Mouse (Mus musculus) stomach, embryonic 16.5 days (tissue): ENCODE measurements at regions not wholly inside any gene's neighbourhood (a gene's known extent, or its start where the extent isn't known, plus 50 kb on each side); places are given as distances from the start of the nearest gene placed in this dataset.
"Not testable (repeated sequence)": the region's sequence is repeated elsewhere in the genome, so short reads cannot be mapped to it uniquely, and the experiment has no call there.

Experiments used
- ATAC-seq: fragments of 200-750 bp; cut with Nextera tagmentation; 2 replicates; pipeline ENCODE4 v1.8.0; 2017; ENCODE audit warnings: moderate number of reproducible peaks, moderate TSS enrichment; ENCODE audit not compliant: insufficient read depth, low FRiP score
- H3K27ac ChIP-seq: fragments of 300-500 bp; sonication (generic); 2 replicates; pipeline ENCODE4 v1.5.1; 2014; ENCODE audit warnings: low read length
- H3K27me3 ChIP-seq: fragments of 300-500 bp; sonication (generic); 2 replicates; pipeline ENCODE4 v1.6.1; 2014; ENCODE audit warnings: low read length, control low read depth, mixed read lengths; ENCODE audit not compliant: control insufficient read depth, insufficient read depth
- H3K36me3 ChIP-seq: fragments of 300-500 bp; sonication (generic); 2 replicates; pipeline ENCODE4 v1.6.1; 2014; ENCODE audit warnings: low read length; ENCODE audit not compliant: control insufficient read depth, insufficient read depth
- H3K4me1 ChIP-seq: fragments of 300-500 bp; sonication (generic); 2 replicates; pipeline ENCODE4 v1.6.1; 2014; ENCODE audit warnings: low read length, control low read depth, mixed read lengths; ENCODE audit not compliant: control insufficient read depth, insufficient read depth
- H3K4me2 ChIP-seq: fragments of 300-500 bp; sonication (generic); 2 replicates; pipeline ENCODE4 v1.6.1; 2014; ENCODE audit warnings: low read depth, low read length, mixed read lengths
- H3K4me3 ChIP-seq: fragments of 300-500 bp; sonication (generic); replicated peaks from 2 replicates; pipeline ENCODE4 v1.5.1; 2014; ENCODE audit warnings: mild to moderate bottlenecking, low read length
- H3K9ac ChIP-seq: fragments of 300-500 bp; sonication (generic); 2 replicates; pipeline ENCODE4 v1.6.1; 2014; ENCODE audit warnings: low read length
- H3K9me3 ChIP-seq: fragments of 300-500 bp; sonication (generic); replicated peaks from 2 replicates; pipeline ENCODE4 v1.6.1; 2016; ENCODE audit warnings: low read length, control low read depth; ENCODE audit not compliant: control insufficient read depth
- WGBS: fragments of 180-500 bp; shearing (Covaris S2); extraction: QIAGEN DNeasy Blood & Tissue Kit; methylation state at CpG from one replicate; pipeline ENCODE4 v1.1.7; 2014; 5-methylcytosine and 5-hydroxymethylcytosine counted together

GRCm38 (mm10) chr13:20039590-20039989 is 50.8 kb upstream of the Elmo1 start:
- H3K4me3 ChIP-seq = no peak overlapping the region
- no peaks in the 10 kb centered on the region for H3K4me1 ChIP-seq
- no peak overlapping the region for H3K4me2 ChIP-seq
- ATAC-seq = no peak
- no peak overlapping the region for H3K9ac ChIP-seq
- no peak overlapping the region for H3K27ac ChIP-seq
- no peaks in the 10 kb centered on the region for H3K36me3 ChIP-seq
- H3K27me3 ChIP-seq = no peaks in the 10 kb centered on the region
- WGBS = 94% methylated on average over 7 of the region's 7 CpGs
- H3K9me3 ChIP-seq = no peaks in the 10 kb centered on the region

GRCm38 (mm10) chr13:20038463-20038862 is 51.9 kb upstream of the Elmo1 start:
- no peak overlapping the region for H3K9ac ChIP-seq
- no peaks in the 10 kb centered on the region for H3K9me3 ChIP-seq
- no peak for ATAC-seq
- no peak overlapping the region for H3K4me3 ChIP-seq
- no peaks in the 10 kb centered on the region for H3K36me3 ChIP-seq
- no peak overlapping the region for H3K4me2 ChIP-seq
- no peaks in the 10 kb centered on the region for H3K27me3 ChIP-seq
- H3K27ac ChIP-seq = no peak overlapping the region
- 34% methylated on average over 11 of the region's 11 CpGs for WGBS
- H3K4me1 ChIP-seq = no peaks in the 10 kb centered on the region

- no peak overlapping the region for H3K27ac ChIP-seq
- H3K4me2 ChIP-seq = no peak overlapping the region
- ATAC-seq = no peak
- H3K4me1 ChIP-seq = no peaks in the 10 kb centered on the region
- no peak overlapping the region for H3K4me3 ChIP-seq
- H3K36me3 ChIP-seq = no peaks in the 10 kb centered on the region
- WGBS = 87% methylated on average over 7 of the region's 7 CpGs
- H3K27me3 ChIP-seq = no peaks in the 10 kb centered on the region
- H3K9me3 ChIP-seq = no peaks in the 10 kb centered on the region
- no peak overlapping the region for H3K9ac ChIP-seq
These were observed 53.0 kb upstream of the Elmo1 start for GRCm38 (mm10) chr13:20037436-20037835.

GRCm38 (mm10) chr13:20033937-20034735 is 56.3 kb upstream of the Elmo1 start:
- Histone ChIP-seq H3K9me3 (no peaks in the 10 kb centered on the region), H3K4me3 (no peak overlapping the region), H3K36me3 (no peaks in the 10 kb centered on the region), H3K9ac (no peak overlapping the region), H3K27ac (no peak overlapping the region), H3K4me1 (no peaks in the 10 kb centered on the region), H3K27me3 (no peaks in the 10 kb centered on the region), H3K4me2 (no peak overlapping the region)
- ATAC-seq = no peak
- 61% methylated on average over 11 of the region's 11 CpGs for WGBS

GRCm38 (mm10) chr13:20031660-20032059 is 58.7 kb upstream of the Elmo1 start:
- H3K4me3 ChIP-seq = no peak overlapping the region
- no peaks in the 10 kb centered on the region for H3K9me3 ChIP-seq
- H3K27me3 ChIP-seq = no peaks in the 10 kb centered on the region
- no peak overlapping the region for H3K27ac ChIP-seq
- no peak for ATAC-seq
- H3K4me2 ChIP-seq = no peak overlapping the region
- H3K4me1 ChIP-seq = no peaks in the 10 kb centered on the region
- H3K9ac ChIP-seq = no peak overlapping the region
- 68% methylated on average over 5 of the region's 5 CpGs for WGBS
- H3K36me3 ChIP-seq = no peaks in the 10 kb centered on the region

- Histone ChIP-seq H3K27me3 (no peaks in the 10 kb centered on the region), H3K4me2 (no peak overlapping the region), H3K9me3 (no peaks in the 10 kb centered on the region), H3K4me1 (no peaks in the 10 kb centered on the region), H3K9ac (no peak overlapping the region), H3K4me3 (no peak overlapping the region), H3K36me3 (no peaks in the 10 kb centered on the region), H3K27ac (no peak overlapping the region)
- 43% methylated on average over 5 of the region's 5 CpGs for WGBS
- no peak for ATAC-seq
These were observed 59.3 kb upstream of the Elmo1 start for GRCm38 (mm10) chr13:20031082-20031481.

- no peak overlapping the region for H3K9ac ChIP-seq
- ATAC-seq = no peak
- no peaks in the 10 kb centered on the region for H3K36me3 ChIP-seq
- no peak overlapping the region for H3K27ac ChIP-seq
- 73% methylated on average over 6 of the region's 6 CpGs for WGBS
- H3K4me3 ChIP-seq = no peak overlapping the region
- H3K9me3 ChIP-seq = no peaks in the 10 kb centered on the region
- H3K27me3 ChIP-seq = no peaks in the 10 kb centered on the region
- no peak overlapping the region for H3K4me2 ChIP-seq
- H3K4me1 ChIP-seq = no peaks in the 10 kb centered on the region
These were observed 63.8 kb upstream of the Elmo1 start for GRCm38 (mm10) chr13:20026612-20027011.

- not testable (repeated sequence) for H3K36me3 ChIP-seq, H3K4me2 ChIP-seq, H3K4me1 ChIP-seq, H3K27ac ChIP-seq, H3K9ac ChIP-seq, H3K27me3 ChIP-seq, H3K9me3 ChIP-seq, H3K4me3 ChIP-seq, ATAC-seq
- WGBS = 90% methylated on average over 16 of the region's 16 CpGs
These were observed 73.9 kb upstream of the Elmo1 start for GRCm38 (mm10) chr13:20016454-20016853.

GRCm38 (mm10) chr13:20012621-20013020 is 77.8 kb upstream of the Elmo1 start:
- Histone ChIP-seq H3K36me3 (no peaks in the 10 kb centered on the region), H3K9ac (no peak overlapping the region), H3K4me3 (no peak overlapping the region), H3K4me2 (no peak overlapping the region), H3K27me3 (no peaks in the 10 kb centered on the region), H3K4me1 (no peaks in the 10 kb centered on the region), H3K9me3 (no peaks in the 10 kb centered on the region), H3K27ac (no peak overlapping the region)
- ATAC-seq = no peak
- WGBS = 53% methylated on average over 3 of the region's 3 CpGs
